Mouse (Mus musculus): Measurements from ENCODE around the gene Pex7. TPM values are rescaled to one million over a fixed set of nuclear protein-coding genes. Genes with fewer than 3 reads are reported as not detected.

The Pex7 gene
- polyA plus RNA-seq, 1 experiment from 2014 or later, result 23.3 TPM

DNA sequence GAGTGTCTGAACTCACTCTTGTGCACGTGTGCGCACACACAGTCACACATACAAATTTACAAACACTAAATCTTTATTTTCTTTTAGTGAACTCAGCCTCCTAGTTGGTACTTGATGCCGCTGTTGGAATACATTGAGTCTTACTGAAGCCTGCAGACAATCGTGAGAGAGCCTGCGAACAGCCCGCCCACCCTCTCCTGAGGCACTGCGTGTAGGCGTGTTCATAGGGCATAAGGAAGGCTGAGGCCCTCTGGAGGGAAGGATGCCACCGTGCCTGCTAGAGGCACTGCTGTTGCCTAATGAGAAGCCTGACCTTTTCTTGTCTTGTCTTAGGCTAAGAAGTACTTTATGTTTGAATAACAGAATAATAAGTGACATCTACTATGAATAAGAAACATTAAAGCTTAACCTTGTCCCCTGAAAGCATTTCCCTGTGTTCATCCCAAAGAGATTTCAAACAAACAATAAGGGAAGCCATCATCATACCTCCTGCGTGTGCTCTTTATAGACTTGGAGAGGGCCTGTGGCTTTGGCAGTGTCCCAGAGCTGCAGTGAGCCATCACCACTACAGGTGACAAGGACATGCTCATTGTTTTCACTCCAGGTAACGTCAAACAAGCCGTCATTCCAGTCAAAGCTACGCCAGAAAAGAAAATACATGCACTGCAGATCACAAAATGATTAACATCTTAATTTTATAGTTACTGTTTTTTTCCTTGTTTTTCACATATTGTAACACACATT lies 3.2 kb downstream of the Pex7 start:
- no peaks in the 10 kb centered on the region for H3K9me3 ChIP-seq (ENCODE audit: control insufficient read depth, low read length)
- ATAC-seq (ENCODE audit: insufficient number of reproducible peaks, low FRiP score, low TSS enrichment, low read depth) (no peak), DNase-seq (ENCODE audit: low spot score) (no peak)
- no peaks in the 10 kb centered on the region for H3K27me3 ChIP-seq (ENCODE audit: control insufficient read depth, insufficient read depth, low read length)
- no peak overlapping the region for H3K4me2 ChIP-seq (ENCODE audit: low read depth, severe bottlenecking)
- WGBS, result 86% methylated on average over 13 of the region's 13 CpGs
- no peak overlapping the region for H3K9ac ChIP-seq (ENCODE audit: low read length)
- H3K27ac ChIP-seq (replicated peaks; ENCODE audit: low read depth, low read length), result no peak overlapping the region
- H3K36me3 ChIP-seq (ENCODE audit: control insufficient read depth, insufficient read depth, low read length), result peaks cover 2% of the 10 kb centered on the region; the same call in 1 of the 2 replicates
- no peaks in the 10 kb centered on the region for H3K4me1 ChIP-seq (ENCODE audit: control insufficient read depth, insufficient read depth, low read length)
- no peak overlapping the region for H3K4me3 ChIP-seq (ENCODE audit: low read depth, low read length)

GRCm38 (mm10) chr10:19901992-19902391 lies 5.5 kb downstream of the Pex7 start:
- Histone ChIP-seq H3K27ac (replicated peaks; ENCODE audit: low read depth, low read length) (no peak overlapping the region), H3K9me3 (ENCODE audit: control insufficient read depth, low read length) (no peaks in the 10 kb centered on the region), H3K36me3 (ENCODE audit: control insufficient read depth, insufficient read depth, low read length) (peaks cover 2% of the 10 kb centered on the region; the same call in 1 of the 2 replicates), H3K27me3 (ENCODE audit: control insufficient read depth, insufficient read depth, low read length) (no peaks in the 10 kb centered on the region), H3K9ac (ENCODE audit: low read length) (no peak overlapping the region), H3K4me1 (ENCODE audit: control insufficient read depth, insufficient read depth, low read length) (no peaks in the 10 kb centered on the region), H3K4me3 (ENCODE audit: low read depth, low read length) (no peak overlapping the region), H3K4me2 (ENCODE audit: low read depth, severe bottlenecking) (no peak overlapping the region)
- 86% methylated on average over 7 of the region's 7 CpGs for WGBS
- DNase-seq (ENCODE audit: low spot score) (no peak), ATAC-seq (ENCODE audit: insufficient number of reproducible peaks, low FRiP score, low TSS enrichment, low read depth) (no peak)

DNA sequence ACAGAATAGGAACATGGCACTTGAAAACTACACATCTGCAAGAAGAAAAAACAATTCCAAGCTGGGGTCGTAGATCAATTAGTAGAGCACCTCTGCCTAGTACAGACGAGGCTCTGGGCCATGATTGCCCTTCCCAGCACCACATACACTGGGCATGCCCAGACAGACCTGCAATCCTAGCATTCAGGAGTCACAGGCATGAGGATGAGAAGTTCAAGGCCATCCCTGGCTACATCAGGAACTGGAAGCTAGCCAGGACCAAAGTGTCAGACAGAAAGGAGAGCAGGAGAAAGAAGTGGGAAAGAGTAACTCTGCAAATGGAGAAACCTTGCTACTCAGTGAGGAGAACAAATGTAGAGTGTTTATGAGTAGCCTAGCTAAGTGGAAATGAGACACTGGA lies 7.3 kb downstream of the Pex7 start:
- H3K9ac ChIP-seq (ENCODE audit: low read length), result no peak overlapping the region
- DNase-seq (ENCODE audit: low spot score) (no peak), ATAC-seq (ENCODE audit: insufficient number of reproducible peaks, low FRiP score, low TSS enrichment, low read depth) (no peak)
- H3K36me3 ChIP-seq (ENCODE audit: control insufficient read depth, insufficient read depth, low read length), result peaks cover 2% of the 10 kb centered on the region; the same call in 1 of the 2 replicates
- H3K27ac ChIP-seq (replicated peaks; ENCODE audit: low read depth, low read length), result no peak overlapping the region
- H3K4me3 ChIP-seq (ENCODE audit: low read depth, low read length), result no peak overlapping the region
- H3K9me3 ChIP-seq (ENCODE audit: control insufficient read depth, low read length), result no peaks in the 10 kb centered on the region
- no peaks in the 10 kb centered on the region for H3K27me3 ChIP-seq (ENCODE audit: control insufficient read depth, insufficient read depth, low read length)
- 50% methylated on average over 2 of the region's 2 CpGs for WGBS
- H3K4me2 ChIP-seq (ENCODE audit: low read depth, severe bottlenecking), result no peak overlapping the region
- no peaks in the 10 kb centered on the region for H3K4me1 ChIP-seq (ENCODE audit: control insufficient read depth, insufficient read depth, low read length)

DNA sequence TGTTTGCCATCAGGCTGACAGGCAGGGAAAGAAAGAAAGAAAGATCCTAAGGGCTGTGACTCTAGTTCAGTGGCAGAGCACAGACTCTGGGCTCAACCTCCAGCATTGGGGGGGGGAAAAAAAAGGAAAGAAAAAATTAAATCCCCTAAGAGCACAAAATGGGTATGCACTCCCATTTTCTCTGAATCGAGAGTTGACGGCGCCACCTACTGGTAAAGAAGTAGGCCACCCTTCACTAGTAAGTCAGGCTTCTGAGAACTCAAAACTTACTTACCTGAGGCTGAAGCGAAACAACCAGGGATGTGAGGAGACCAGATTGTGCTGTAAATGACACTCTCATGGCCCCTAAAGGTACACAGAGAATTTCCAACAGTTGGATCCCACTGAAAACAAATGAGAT lies 13.5 kb downstream of the Pex7 start:
- WGBS, result 16% methylated on average over 4 of the region's 4 CpGs
- no peak for ATAC-seq (ENCODE audit: insufficient number of reproducible peaks, low FRiP score, low TSS enrichment, low read depth)
- H3K9me3 ChIP-seq (ENCODE audit: control insufficient read depth, low read length), result no peaks in the 10 kb centered on the region

GRCm38 (mm10) chr10:19893146-19893545 lies 14.3 kb downstream of the Pex7 start:
- no peak overlapping the region for H3K27ac ChIP-seq (replicated peaks; ENCODE audit: low read depth, low read length)
- H3K4me3 ChIP-seq (ENCODE audit: low read depth, low read length), result no peak overlapping the region
- no peaks in the 10 kb centered on the region for H3K4me1 ChIP-seq (ENCODE audit: control insufficient read depth, insufficient read depth, low read length)
- no peak overlapping the region for H3K4me2 ChIP-seq (ENCODE audit: low read depth, severe bottlenecking)
- ATAC-seq (ENCODE audit: insufficient number of reproducible peaks, low FRiP score, low TSS enrichment, low read depth), result no peak
- DNase-seq (ENCODE audit: low spot score), result no peak
- 85% methylated on average over 6 of the region's 6 CpGs for WGBS
- H3K36me3 ChIP-seq (ENCODE audit: control insufficient read depth, insufficient read depth, low read length), result no peaks in the 10 kb centered on the region; the same call in 1 of the 2 replicates
- H3K27me3 ChIP-seq (ENCODE audit: control insufficient read depth, insufficient read depth, low read length), result no peaks in the 10 kb centered on the region
- no peak overlapping the region for H3K9ac ChIP-seq (ENCODE audit: low read length)
- H3K9me3 ChIP-seq (ENCODE audit: control insufficient read depth, low read length), result no peaks in the 10 kb centered on the region

More for the DNA sequence above, 13.5 kb downstream of the Pex7 start:
- H3K4me2 ChIP-seq (ENCODE audit: low read depth, severe bottlenecking), result no peak overlapping the region
- H3K36me3 ChIP-seq (ENCODE audit: control insufficient read depth, insufficient read depth, low read length), result no peaks in the 10 kb centered on the region; the same call in 1 of the 2 replicates
- H3K4me1 ChIP-seq (ENCODE audit: control insufficient read depth, insufficient read depth, low read length), result no peaks in the 10 kb centered on the region
- no peak overlapping the region for H3K4me3 ChIP-seq (ENCODE audit: low read depth, low read length)
- no peak overlapping the region for H3K9ac ChIP-seq (ENCODE audit: low read length)
- DNase-seq (ENCODE audit: low spot score), result peak; percentile 38
- no peaks in the 10 kb centered on the region for H3K27me3 ChIP-seq (ENCODE audit: control insufficient read depth, insufficient read depth, low read length)
- no peak overlapping the region for H3K27ac ChIP-seq (replicated peaks; ENCODE audit: low read depth, low read length)

DNA sequence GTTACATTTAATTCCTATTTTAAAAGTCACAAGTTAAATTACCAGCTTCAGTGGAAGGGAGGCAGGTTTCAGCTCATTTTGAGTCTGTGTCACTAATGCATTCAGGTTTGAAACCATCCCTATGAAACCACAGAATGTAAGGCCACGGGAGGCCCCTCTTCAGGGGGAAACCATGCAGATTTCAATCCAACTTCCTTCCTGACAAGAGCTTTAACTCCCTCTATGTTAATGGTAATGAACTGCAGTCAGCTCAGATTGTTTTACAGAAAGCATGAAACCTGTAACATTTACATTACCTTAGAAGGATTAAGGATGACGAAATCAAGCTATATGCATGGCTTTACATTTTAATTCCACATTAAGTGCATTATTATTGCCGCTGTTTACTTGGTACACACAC lies 15.8 kb downstream of the Pex7 start:
- Histone ChIP-seq H3K27me3 (ENCODE audit: control insufficient read depth, insufficient read depth, low read length) (no peaks in the 10 kb centered on the region), H3K27ac (replicated peaks; ENCODE audit: low read depth, low read length) (no peak overlapping the region), H3K36me3 (ENCODE audit: control insufficient read depth, insufficient read depth, low read length) (no peaks in the 10 kb centered on the region), H3K4me3 (ENCODE audit: low read depth, low read length) (no peak overlapping the region), H3K4me2 (ENCODE audit: low read depth, severe bottlenecking) (no peak overlapping the region), H3K4me1 (ENCODE audit: control insufficient read depth, insufficient read depth, low read length) (no peaks in the 10 kb centered on the region), H3K9me3 (ENCODE audit: control insufficient read depth, low read length) (no peaks in the 10 kb centered on the region), H3K9ac (ENCODE audit: low read length) (no peak overlapping the region)
- DNase-seq (ENCODE audit: low spot score) (no peak), ATAC-seq (ENCODE audit: insufficient number of reproducible peaks, low FRiP score, low TSS enrichment, low read depth) (no peak)
- 65% methylated on average over 3 of the region's 3 CpGs for WGBS

GRCm38 (mm10) chr10:19889908-19890307 lies 17.6 kb downstream of the Pex7 start:
- DNase-seq (ENCODE audit: low spot score), result no peak
- WGBS, result 86% methylated on average over 3 of the region's 3 CpGs

DNA sequence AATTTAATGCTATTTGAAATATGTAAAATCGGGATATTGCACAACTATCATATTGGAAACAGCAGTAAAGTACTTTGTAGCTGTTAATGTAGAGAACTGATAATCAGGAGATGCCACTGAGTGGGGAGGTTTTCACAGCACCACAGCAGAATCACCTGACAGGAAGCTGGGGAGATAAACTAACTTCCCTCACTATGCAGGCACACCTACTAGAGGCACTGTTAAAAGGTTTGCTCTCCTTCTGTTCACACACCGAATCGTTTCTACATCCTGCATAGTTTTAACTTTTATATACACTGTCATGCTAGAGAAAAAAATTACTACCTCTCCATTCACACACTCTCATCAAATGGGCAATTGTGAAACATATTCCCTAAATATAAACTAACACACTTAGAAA lies 21.2 kb downstream of the Pex7 start:
- Histone ChIP-seq H3K4me3 (ENCODE audit: low read depth, low read length) (no peak overlapping the region), H3K36me3 (ENCODE audit: control insufficient read depth, insufficient read depth, low read length) (no peaks in the 10 kb centered on the region), H3K4me1 (ENCODE audit: control insufficient read depth, insufficient read depth, low read length) (no peaks in the 10 kb centered on the region), H3K4me2 (ENCODE audit: low read depth, severe bottlenecking) (no peak overlapping the region), H3K9me3 (ENCODE audit: control insufficient read depth, low read length) (no peaks in the 10 kb centered on the region), H3K9ac (ENCODE audit: low read length) (no peak overlapping the region), H3K27ac (replicated peaks; ENCODE audit: low read depth, low read length) (no peak overlapping the region), H3K27me3 (ENCODE audit: control insufficient read depth, insufficient read depth, low read length) (no peaks in the 10 kb centered on the region)
- 93% methylated on average over 3 of the region's 3 CpGs for WGBS
- DNase-seq (ENCODE audit: low spot score) (no peak), ATAC-seq (ENCODE audit: insufficient number of reproducible peaks, low FRiP score, low TSS enrichment, low read depth) (no peak)

More at GRCm38 (mm10) chr10:19889908-19890307, 17.6 kb downstream of the Pex7 start:
- Histone ChIP-seq H3K4me3 (ENCODE audit: low read depth, low read length) (no peak overlapping the region), H3K9ac (ENCODE audit: low read length) (no peak overlapping the region), H3K4me1 (ENCODE audit: control insufficient read depth, insufficient read depth, low read length) (no peaks in the 10 kb centered on the region), H3K27me3 (ENCODE audit: control insufficient read depth, insufficient read depth, low read length) (no peaks in the 10 kb centered on the region), H3K27ac (replicated peaks; ENCODE audit: low read depth, low read length) (no peak overlapping the region), H3K9me3 (ENCODE audit: control insufficient read depth, low read length) (no peaks in the 10 kb centered on the region), H3K4me2 (ENCODE audit: low read depth, severe bottlenecking) (no peak overlapping the region), H3K36me3 (ENCODE audit: control insufficient read depth, insufficient read depth, low read length) (no peaks in the 10 kb centered on the region)
- no peak for ATAC-seq (ENCODE audit: insufficient number of reproducible peaks, low FRiP score, low TSS enrichment, low read depth)

DNA sequence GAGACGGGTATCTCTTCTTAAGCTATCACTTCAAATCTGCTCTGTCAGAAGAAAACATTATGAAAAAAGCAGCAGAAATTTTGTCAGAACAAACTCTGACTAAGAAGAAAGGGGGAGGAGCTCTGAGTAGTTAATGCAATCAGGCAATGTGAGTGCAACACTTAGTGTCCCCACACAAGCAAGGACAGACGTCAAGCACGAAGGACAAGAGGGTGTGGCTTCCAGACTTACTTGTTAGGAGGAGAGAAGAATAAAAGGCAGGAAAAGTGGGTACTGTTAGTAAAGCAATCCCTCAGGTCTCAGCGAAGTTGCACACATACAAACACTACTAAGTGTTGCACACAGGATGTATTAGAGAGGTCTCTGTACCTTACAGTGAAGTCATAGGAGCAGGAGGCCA lies 23.1 kb downstream of the Pex7 start:
- Histone ChIP-seq H3K27ac (replicated peaks; ENCODE audit: low read depth, low read length) (no peak overlapping the region), H3K4me1 (ENCODE audit: control insufficient read depth, insufficient read depth, low read length) (no peaks in the 10 kb centered on the region), H3K4me2 (ENCODE audit: low read depth, severe bottlenecking) (no peak overlapping the region), H3K36me3 (ENCODE audit: control insufficient read depth, insufficient read depth, low read length) (no peaks in the 10 kb centered on the region), H3K4me3 (ENCODE audit: low read depth, low read length) (no peak overlapping the region), H3K9me3 (ENCODE audit: control insufficient read depth, low read length) (no peaks in the 10 kb centered on the region), H3K27me3 (ENCODE audit: control insufficient read depth, insufficient read depth, low read length) (no peaks in the 10 kb centered on the region), H3K9ac (ENCODE audit: low read length) (no peak overlapping the region)
- DNase-seq (ENCODE audit: low spot score) (no peak), ATAC-seq (ENCODE audit: insufficient number of reproducible peaks, low FRiP score, low TSS enrichment, low read depth) (no peak)
- WGBS, result 67% methylated on average over 4 of the region's 4 CpGs

Measured in limb, embryonic 11.5 days (tissue).